Mouse (Mus musculus) B cell, adult (primary cell): ENCODE measurements around the gene Pex6. TPM values are rescaled to one million over a fixed set of nuclear protein-coding genes. Genes with fewer than 3 reads are reported as not detected.

ENCODE experiments used
- total RNA-seq: library from RNA; stranded (reverse); gene quantifications from 4 replicates; pipeline ENCODE4 v1.2.4, GENCODE M21; 2023; ENCODE audit not compliant: inconsistent age

The Pex6 gene
- 38.2 to 46.1 TPM (median 39.9 TPM) in 4 replicates for total RNA-seq

GRCm38 (mm10) chr17:46710959-46711597 is at the start of gene Pex6:
Pex6 (plus strand) TSS chr17:46711463.

GRCm38 (mm10) chr17:46673850-46674529 is 37.3 kb upstream of the Pex6 start, which contains the start of gene Rrp36:
Rrp36 (minus strand) TSS chr17:46674352.

GRCm38 (mm10) chr17:46678416-46678815 is 32.8 kb upstream of the Pex6 start, which contains the start of gene Mea1:
Mea1 (plus strand) TSS chr17:46678793.

GRCm38 (mm10) chr17:46680760-46681373 is 30.4 kb upstream of the Pex6 start, which contains the start of gene Klhdc3:
Klhdc3 (minus strand) TSS chr17:46680914.

GRCm38 (mm10) chr17:46704887-46705835 is 6.1 kb upstream of the Pex6 start, which contains the start of gene Ppp2r5d:
Ppp2r5d (minus strand) TSS chr17:46705111.

GRCm38 (mm10) chr17:46728904-46729318 is 17.6 kb downstream of the Pex6 start, which contains the start of gene Gnmt:
Gnmt (minus strand) TSS chr17:46729168.

GRCm38 (mm10) chr17:46751794-46752556 is 40.7 kb downstream of the Pex6 start, which contains the start of gene Cnpy3:
Cnpy3 (minus strand) TSS chr17:46752214.

GRCm38 (mm10) chr17:46763544-46763943 is 52.3 kb downstream of the Pex6 start, which contains the start of gene Ptcra:
Ptcra (minus strand) TSS chr17:46763712.

GRCm38 (mm10) chr17:46772404-46773277 is 61.4 kb downstream of the Pex6 start, which contains the start of gene 2310039H08Rik:
2310039H08Rik (plus strand) TSS chr17:46772635.

Other genes starting within 250 kb of the Pex6 start
- gene Ttbk1, start 223.8 kb upstream of the Pex6 start, total RNA-seq = 2.7 to 5.4 TPM (median 3.9 TPM) in 4 replicates
- 0.45 to 0.71 TPM in 2 of 4 replicates, not detected in the others for gene Dnph1, start 214.8 kb upstream of the Pex6 start, total RNA-seq
- 14.3 to 16.9 TPM (median 15.9 TPM) in 4 replicates for gene Cul9, start 165.1 kb upstream of the Pex6 start, total RNA-seq
- gene Srf, start 155.3 kb upstream of the Pex6 start, total RNA-seq = 84.2 to 96.1 TPM (median 88.7 TPM) in 4 replicates
- gene Ptk7, start 82.0 kb upstream of the Pex6 start, total RNA-seq = 0.13 TPM in 1 of 4 replicates, not detected in the others
- gene Klc4, start 65.4 kb upstream of the Pex6 start, total RNA-seq = 18.5 to 22.0 TPM (median 20.3 TPM) in 4 replicates
- gene Mrpl2, start 65.2 kb upstream of the Pex6 start, total RNA-seq = 29.4 to 53.4 TPM (median 41.9 TPM) in 4 replicates
- 7.4 to 8.4 TPM (median 7.9 TPM) in 4 replicates for gene Cul7, start 61.1 kb upstream of the Pex6 start, total RNA-seq
- gene Rrp36, start 37.1 kb upstream of the Pex6 start, total RNA-seq = 27.0 to 30.6 TPM (median 29.4 TPM) in 4 replicates
- gene Mea1, start 32.7 kb upstream of the Pex6 start, total RNA-seq = 52.8 to 63.9 TPM (median 58.1 TPM) in 4 replicates
- 42.4 to 50.0 TPM (median 44.6 TPM) in 4 replicates for gene Klhdc3, start 30.5 kb upstream of the Pex6 start, total RNA-seq
- gene Ppp2r5d, start 6.4 kb upstream of the Pex6 start, total RNA-seq = 33.1 to 41.3 TPM (median 38.7 TPM) in 4 replicates
- gene Gnmt, start 17.7 kb downstream of the Pex6 start, total RNA-seq = 3.9 to 6.1 TPM (median 5.1 TPM) in 4 replicates
- gene Cnpy3, start 40.8 kb downstream of the Pex6 start, total RNA-seq = 154 to 156 TPM (median 155 TPM) in 4 replicates
- not detected in 4 replicates for gene Ptcra, start 52.2 kb downstream of the Pex6 start, total RNA-seq
- gene 2310039H08Rik, start 61.2 kb downstream of the Pex6 start, total RNA-seq = 16.6 to 24.2 TPM (median 19.2 TPM) in 4 replicates
- gene Rpl7l1, start 71.2 kb downstream of the Pex6 start, total RNA-seq = 67.4 to 80.7 TPM (median 74.5 TPM) in 4 replicates
- 99.1 to 112 TPM (median 104 TPM) in 4 replicates for gene Bicral, start 147.0 kb downstream of the Pex6 start, total RNA-seq
- 11.4 to 15.4 TPM (median 12.9 TPM) in 4 replicates for gene Tbcc, start 179.2 kb downstream of the Pex6 start, total RNA-seq
- not detected in 4 replicates for gene Prph2, start 199.0 kb downstream of the Pex6 start, total RNA-seq